Mouse (Mus musculus) yolk sac, embryonic 10.5 days (tissue): ENCODE measurements around the gene Ubl3.
A peak's percentile ranks its signal among the peaks of the same experiment; 100 is the strongest.

Experiments
- DNase-seq: peaks from one replicate; pipeline ENCODE4 v3.0.0-alpha.2; 2017; ENCODE audit warnings: low spot score

Ubl3 gene

GRCm38 (mm10) chr5:148526631-148527030 lies 26.0 kb downstream of the Ubl3 start:
- DNase-seq, result no peak

- no peak for DNase-seq
Observed at GRCm38 (mm10) chr5:148523202-148523971, 29.2 kb downstream of the Ubl3 start.

DNA sequence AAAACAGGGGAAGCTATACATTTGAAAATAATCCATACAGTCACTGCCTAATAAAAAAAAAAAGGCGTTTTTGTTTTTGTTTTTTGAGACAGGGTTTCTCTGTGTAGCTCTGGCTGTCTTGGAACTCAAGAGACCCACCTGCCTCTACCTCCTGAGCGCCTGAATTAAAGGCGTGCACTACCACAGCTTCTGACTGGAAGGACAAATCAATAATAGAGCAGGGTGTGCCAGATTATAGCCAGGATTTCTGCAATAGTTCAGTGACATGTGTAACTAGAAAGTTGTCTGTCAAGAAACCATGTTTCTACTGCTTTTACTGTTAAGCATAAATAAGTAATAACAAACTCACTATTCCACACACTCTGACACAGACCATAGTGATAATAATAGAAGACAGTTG lies 30.2 kb downstream of the Ubl3 start:
- no peak for DNase-seq

- no peak for DNase-seq
Observed at GRCm38 (mm10) chr5:148517445-148517844, 35.1 kb downstream of the Ubl3 start.

DNA sequence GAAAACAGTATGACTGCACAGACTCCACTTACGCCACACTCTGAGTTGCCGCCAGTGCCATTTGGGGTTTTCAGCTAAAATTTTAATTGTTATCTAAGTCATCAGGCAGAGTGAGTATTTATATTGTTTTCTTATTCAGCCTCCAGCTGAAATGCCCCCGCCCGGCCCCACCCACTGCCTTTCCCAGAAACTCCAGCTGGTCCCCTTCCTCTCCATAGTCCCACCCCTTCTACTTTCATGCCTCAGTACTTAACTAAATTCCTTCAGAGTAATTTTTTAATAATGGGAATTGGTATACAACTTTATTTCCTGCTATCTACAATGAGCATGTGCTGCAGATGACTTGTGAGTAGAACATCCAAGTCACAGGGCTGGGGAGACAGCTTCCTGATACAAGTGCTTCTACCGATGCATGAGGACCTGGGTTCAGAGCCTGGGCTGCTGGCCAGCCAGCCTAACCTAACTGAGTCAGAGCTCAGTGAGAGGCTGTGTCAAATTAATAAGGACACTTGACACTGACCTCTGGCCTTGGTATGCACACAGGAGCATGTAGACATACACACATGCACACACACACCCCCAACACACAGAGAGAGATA lies 40.4 kb downstream of the Ubl3 start:
- no peak for DNase-seq

DNA sequence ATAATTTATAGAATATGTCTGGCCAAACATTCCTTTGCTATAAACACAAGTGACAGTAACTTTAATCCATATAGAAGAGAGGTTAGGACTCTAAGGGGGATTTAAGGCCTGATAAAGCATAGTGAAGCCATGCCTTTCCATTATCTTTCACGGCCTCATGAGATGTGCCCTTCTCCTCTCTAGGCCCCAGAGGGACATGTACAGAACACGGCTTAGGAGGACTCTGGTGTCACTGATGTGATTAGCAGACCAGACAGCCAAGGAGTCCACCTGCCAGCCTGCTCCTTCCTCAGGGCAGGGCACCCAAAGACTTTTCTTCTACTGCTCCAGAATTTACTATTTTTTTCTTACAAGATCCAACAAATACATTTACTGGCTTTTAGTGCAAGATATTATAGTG lies 42.3 kb downstream of the Ubl3 start:
- DNase-seq, result no peak

DNA sequence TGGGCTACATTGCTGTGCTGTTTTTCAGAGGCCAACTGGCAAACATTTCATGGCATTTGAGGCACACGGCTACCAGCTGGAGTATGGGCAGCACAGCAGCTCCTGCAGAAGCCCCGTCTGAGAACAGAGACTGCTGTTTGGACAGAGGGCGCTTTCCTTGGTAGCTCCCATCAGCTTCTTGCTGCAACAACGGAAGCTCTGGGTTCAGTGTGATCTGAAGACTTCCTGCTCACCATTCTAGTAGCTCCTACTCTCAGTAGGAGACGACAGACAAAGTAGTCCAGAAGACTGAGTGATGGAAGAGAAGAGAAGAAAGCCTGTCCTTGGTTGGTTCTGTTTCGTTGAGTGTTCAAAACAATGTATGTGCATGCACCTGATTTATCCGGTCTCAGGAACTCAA lies 42.9 kb downstream of the Ubl3 start:
- DNase-seq, result no peak

DNA sequence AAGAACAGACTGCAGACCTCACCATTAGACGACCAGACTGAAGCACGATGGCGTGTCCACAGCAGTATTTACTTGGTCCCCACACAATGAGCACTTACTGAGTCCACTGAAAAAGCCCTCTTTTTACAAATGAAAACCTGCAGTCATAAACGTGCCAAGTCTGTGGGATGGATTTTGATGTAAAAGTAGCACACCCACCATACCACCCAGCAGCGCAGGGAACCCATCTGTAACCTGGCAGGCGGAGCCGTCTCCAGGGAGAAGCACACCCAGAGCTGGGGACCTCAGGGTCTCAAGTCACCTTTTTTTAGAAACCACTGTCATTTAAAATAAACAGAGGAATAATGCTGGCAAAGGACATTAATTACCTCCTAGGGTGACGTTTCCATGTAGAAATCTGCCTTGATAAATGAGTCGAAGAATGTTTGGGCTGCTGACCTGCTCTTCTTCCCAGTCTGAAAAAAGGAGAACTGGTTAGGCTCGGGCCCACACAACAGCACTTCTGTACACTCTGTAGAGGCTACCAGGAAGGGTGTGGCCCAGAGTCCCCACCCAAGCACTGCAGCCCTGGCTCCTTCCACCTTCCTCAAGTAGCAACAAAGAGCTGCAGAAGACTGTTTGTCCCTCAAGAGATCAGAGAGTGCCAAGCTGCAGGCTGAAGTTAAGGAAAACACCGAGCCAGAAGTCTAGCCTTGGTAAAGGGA lies 43.5 kb downstream of the Ubl3 start:
- no peak for DNase-seq

- no peak for DNase-seq
Observed at GRCm38 (mm10) chr5:148505381-148505780, 47.2 kb downstream of the Ubl3 start.

- DNase-seq, result no peak
Observed at GRCm38 (mm10) chr5:148502237-148502636, 50.4 kb downstream of the Ubl3 start.

- DNase-seq, result no peak
Observed at GRCm38 (mm10) chr5:148501228-148501957, 51.2 kb downstream of the Ubl3 start.

- no peak for DNase-seq
Observed at GRCm38 (mm10) chr5:148500516-148500915, 52.1 kb downstream of the Ubl3 start.

DNA sequence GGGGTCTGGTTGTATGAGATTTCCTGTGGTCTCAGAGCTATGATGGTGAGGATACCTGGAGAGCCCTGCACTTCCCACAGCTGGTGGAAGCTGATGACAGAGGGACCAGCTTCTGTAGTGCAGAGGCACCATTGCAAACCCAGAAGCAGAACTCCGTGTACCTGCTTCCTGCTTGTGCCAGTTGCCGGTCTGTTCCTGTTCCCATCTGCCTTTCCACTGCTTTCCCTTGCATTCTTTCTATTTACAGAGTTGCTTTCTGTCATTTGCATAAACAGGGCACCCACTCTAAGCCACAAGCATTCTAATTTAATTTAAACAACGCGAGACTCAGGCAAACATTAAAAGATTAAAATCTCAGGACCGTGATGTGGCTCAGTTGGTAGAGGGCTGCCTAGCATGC lies 53.0 kb downstream of the Ubl3 start:
- no peak for DNase-seq

DNA sequence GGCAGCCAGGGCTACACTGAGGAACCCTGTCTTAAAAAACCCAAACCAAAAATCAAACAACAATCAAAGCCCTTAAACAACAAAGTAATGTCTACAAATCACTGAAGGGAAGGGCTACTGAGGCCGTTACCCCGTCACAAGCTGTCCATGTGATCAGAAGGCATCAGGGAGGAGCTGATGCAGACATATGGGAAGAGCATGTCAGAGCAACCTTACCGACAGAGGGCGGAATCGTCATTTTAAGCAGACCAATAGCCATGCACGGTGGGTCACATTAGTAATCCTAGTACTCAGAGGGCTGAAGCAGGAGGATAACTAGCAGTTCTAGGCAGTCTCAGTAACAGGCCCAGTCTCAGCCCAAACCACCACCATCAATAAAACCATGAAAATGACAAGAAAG lies 56.6 kb downstream of the Ubl3 start:
- no peak for DNase-seq

DNA sequence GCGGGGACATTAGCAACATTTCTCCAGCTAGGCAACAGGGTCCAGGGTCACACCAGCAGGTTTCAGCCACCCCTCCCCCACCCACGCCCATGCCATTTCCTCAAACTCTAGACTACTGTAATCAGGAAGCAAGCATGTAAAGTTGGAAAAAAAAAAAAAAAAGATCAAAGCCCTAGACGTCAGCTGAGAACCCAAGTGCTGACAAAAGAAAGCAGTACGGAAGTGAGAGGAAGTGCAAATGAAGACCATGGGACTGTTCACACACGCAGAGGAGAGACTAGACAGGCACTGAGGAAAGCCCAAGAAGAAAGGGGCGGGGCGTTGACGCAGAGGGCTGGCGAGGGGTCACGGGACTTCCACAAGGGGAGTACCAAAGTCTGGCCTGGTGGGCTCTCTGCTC lies 57.4 kb downstream of the Ubl3 start:
- DNase-seq, result peak; percentile 32

DNA sequence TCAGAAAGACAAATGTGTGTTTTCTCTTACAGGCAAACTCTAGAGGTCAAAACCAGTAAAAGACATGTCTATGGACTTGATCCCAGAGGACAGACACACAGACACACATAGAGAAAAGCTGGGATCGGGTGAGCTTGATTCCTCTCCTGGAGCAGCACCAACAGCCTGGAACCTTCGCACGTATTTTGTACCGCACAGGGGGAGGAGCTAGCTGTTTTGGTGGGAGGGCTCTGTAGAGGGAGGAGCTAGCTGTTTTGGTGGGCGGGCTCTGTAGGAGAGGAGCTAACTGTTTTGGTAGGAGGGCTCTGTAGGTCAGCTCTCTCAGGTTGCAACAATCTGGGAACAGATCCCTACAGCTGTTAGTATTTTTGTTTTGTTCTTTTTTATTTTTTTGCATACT lies 58.3 kb downstream of the Ubl3 start:
- no peak for DNase-seq

DNA sequence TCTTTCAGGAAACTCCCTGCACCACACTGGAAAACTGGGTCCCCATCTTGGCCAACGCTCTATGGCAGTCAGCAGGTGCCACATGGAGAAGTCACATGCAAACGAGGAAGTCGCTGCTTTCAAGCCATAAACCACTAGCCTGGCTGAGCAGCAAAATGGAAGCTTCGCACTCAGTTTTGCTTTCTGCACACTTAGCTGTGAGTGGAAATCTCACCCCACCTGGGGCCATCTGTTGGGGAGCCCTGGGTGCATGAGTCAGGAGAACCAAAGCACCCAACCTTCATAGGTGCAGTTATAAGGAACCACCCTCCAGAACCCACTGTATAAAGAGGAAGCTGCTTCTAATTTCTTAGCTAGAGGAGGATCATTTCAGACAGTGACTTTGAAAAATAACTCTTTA lies 59.6 kb downstream of the Ubl3 start:
- DNase-seq, result no peak

GRCm38 (mm10) chr5:148490391-148490790 lies 62.2 kb downstream of the Ubl3 start:
- no peak for DNase-seq

DNA sequence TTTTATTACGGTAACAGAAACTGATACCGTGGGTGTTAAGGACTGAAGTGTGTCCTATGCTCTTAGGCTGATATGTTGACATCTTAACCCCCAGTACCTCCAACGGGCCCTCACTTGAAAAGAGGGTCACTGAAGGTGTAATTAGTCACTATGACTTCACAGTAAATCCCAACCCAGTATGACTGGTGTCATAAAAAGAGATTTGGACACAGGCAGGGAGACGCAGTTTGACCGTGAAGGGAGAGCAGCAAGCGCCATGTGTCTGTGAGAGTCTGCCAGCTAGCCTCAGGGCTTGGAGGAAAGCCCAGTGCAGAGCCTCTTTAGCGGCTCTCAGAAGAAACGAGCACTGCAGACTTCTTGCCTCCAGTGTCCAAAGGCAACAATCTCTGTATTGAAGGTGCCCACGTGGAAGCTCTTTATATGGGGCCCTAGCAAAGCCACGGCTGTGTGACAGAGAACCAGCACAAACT lies 62.8 kb downstream of the Ubl3 start:
- no peak for DNase-seq

- no peak for DNase-seq
Observed at GRCm38 (mm10) chr5:148488891-148489723, 63.5 kb downstream of the Ubl3 start.

DNA sequence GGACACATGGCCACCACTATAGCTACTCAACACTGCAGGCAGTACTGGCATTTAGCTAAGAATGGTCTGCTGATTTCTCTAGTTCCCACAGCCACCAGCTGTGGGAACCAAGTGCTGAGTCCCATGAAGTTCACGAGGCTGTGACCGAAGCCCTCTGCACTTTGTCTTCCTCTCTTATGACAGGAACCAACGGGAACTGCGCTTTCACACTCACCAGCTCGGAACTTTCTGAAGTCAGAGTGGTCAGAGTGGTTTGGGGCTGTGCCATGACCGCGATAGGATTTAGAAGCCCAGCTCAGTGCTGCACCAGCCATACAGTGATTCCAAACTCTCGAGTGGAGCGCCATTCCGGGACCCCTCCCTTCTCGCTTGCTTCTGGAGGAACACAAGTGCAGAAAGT lies 66.4 kb downstream of the Ubl3 start:
- DNase-seq, result no peak

GRCm38 (mm10) chr5:148481745-148482144 lies 70.8 kb downstream of the Ubl3 start:
- no peak for DNase-seq
